Mouse (Mus musculus): ENCODE measurements around the gene Pygb.

- TF ChIP-seq ZC3H11A (IDR thresholded peaks at IDR 0.05; ENCODE audit: borderline replicate concordance, low read depth, low read length) (no peak), ZNF384 (IDR thresholded peaks at IDR 0.05; ENCODE audit: low read depth, low read length) (no peak), CHD2 (IDR thresholded peaks at IDR 0.05; ENCODE audit: low read depth, low read length) (no peak), HCFC1 (IDR thresholded peaks at IDR 0.05; ENCODE audit: borderline replicate concordance, insufficient read depth, low read length) (no peak)
Observed at GRCm38 (mm10) chr2:150855186-150855585, 68.7 kb downstream of the Pygb start.
